Mouse (Mus musculus) c-Kit-positive CD71-negative TER-119-negative erythroid progenitor cells, embryonic 14.5 days (primary cell): Measurements from ENCODE around the gene Txnrd2.

Experiments used
- DNase-seq: peaks from one replicate; pipeline ENCODE4 v3.0.0-alpha.2; 2013; ENCODE audit warnings: low read depth

Txnrd2 gene

GRCm38 (mm10) chr16:18394056-18394455, 32.1 kb upstream of the Txnrd2 start:
- no peak for DNase-seq

- DNase-seq, result no peak
These were observed 31.2 kb upstream of the Txnrd2 start for GRCm38 (mm10) chr16:18394777-18395619.

DNA sequence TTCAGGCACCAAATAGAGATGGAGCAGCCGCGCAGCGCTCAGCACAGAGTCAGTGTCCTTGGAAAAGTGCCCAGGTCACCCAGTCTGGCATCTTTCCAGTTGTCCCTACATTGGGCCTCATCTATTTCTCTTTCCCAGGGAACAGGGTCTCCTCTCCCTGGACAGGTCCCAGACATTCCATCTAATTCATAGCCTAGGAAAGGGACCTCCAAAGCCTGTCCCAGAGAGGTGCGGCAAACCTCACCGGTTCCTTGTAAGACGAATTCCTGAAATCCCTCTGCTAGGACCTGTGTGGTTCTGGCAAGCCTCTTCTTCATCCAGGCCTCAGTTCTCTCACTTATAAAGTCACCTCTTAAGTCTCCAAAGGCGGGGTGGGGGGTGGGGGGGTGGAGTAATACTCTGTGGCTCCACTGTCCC, 30.6 kb upstream of the Txnrd2 start:
- DNase-seq, result no peak

DNA sequence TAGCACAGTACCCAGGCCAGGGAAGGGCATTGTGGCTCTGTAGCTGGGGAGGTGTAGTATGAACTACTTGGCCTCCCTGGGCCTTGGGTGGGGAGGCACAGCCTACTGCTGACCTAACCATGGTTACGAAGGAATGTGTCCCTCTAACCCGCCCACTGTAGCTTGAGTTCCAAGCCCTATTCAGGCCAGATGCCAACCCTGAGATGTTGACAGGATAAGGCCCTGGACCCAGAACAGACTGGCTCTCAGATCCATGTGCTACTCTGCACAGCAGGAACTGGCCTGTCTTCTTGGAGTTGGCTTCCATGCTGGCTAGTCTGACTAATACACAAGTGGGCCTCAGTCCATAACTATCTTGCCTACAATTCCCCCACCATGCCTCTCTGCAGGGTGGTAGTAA, 30.0 kb upstream of the Txnrd2 start:
- no peak for DNase-seq

GRCm38 (mm10) chr16:18396791-18397621, 29.2 kb upstream of the Txnrd2 start:
- no peak for DNase-seq

DNA sequence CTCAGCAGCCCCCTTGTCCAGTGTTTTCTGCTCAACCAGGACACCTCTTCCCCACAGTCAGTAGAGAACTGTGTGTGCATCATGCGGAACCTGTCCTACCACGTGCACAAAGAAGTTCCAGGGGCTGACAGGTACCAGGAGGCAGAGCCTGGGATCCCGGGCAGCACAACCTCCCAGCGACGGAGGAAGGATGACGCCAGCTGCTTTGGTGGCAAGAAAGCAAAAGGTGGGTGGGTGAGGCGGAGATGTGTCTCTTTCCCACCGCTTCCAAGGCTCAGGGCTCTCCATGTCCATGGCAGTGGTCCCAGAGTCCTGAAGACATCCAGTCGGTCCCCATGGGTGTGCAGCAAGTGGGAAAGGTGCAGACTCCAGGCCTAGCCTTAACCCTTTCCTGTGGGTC, 26.2 kb upstream of the Txnrd2 start:
- no peak for DNase-seq

GRCm38 (mm10) chr16:18400472-18401216, 25.5 kb upstream of the Txnrd2 start:
- DNase-seq, result no peak

GRCm38 (mm10) chr16:18403285-18403684, 22.9 kb upstream of the Txnrd2 start:
- DNase-seq, result no peak

DNA sequence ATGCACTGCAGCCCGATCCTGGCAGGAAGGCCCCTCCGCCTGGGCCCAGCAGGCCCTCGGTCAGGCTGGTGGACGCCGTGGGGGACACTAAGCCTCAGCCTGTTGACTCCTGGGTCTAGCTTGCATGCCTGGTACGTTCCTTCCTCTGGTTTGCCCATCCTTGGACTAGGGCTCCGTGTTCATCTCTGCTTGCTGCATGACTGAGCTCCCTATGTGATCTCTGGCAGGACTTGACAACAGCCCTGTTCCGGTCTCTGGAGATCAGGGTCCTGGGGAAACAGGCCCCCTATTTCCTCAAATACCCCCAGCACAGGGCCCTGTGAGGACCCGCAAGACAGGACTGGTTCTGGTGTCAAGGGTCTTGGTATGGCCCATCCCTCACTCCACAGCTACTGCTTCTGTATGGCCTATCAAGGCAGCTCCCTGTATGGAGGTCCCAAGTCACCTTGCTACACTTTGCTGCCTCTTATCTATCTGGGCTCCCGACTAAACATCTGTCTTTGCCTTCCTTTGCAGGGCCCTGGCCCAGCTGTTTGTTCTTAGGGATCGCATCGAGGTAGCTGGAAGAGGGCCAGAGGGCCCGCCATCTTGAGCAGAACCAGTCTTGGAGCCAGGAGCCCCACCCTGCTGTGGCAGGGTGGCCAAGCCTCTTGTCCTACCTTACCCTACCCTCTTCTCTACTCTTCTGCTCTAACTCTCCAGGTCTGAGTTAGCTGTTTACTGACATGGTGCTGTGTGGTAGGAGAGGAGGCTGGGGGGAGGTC, 20.9 kb upstream of the Txnrd2 start:
- DNase-seq, result no peak

GRCm38 (mm10) chr16:18405876-18406275, 20.3 kb upstream of the Txnrd2 start:
- DNase-seq, result no peak

GRCm38 (mm10) chr16:18406293-18406692, 19.9 kb upstream of the Txnrd2 start:
- no peak for DNase-seq

- no peak for DNase-seq
These were observed 18.3 kb upstream of the Txnrd2 start for GRCm38 (mm10) chr16:18407912-18408311.

DNA sequence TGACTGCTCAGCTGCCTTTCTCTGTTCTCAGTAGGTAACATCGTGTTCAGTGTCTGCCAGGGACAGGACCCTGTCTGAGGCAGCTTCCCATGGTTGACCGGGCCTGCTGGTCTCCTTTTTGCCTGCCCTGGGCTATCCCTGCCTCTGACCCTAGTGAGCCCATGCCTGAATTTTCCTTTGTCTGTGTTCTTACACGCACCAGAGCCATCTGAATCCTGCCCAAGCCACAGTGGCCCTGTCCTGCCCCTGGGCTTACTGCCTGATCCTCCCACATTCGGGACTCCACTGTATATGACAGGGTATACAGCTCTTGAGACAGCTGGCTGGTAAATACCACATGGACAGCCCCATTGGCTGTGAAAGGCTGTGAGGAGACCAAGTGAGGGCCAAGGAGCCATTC, 16.4 kb upstream of the Txnrd2 start:
- no peak for DNase-seq

GRCm38 (mm10) chr16:18410418-18410817, 15.8 kb upstream of the Txnrd2 start:
- DNase-seq, result no peak

DNA sequence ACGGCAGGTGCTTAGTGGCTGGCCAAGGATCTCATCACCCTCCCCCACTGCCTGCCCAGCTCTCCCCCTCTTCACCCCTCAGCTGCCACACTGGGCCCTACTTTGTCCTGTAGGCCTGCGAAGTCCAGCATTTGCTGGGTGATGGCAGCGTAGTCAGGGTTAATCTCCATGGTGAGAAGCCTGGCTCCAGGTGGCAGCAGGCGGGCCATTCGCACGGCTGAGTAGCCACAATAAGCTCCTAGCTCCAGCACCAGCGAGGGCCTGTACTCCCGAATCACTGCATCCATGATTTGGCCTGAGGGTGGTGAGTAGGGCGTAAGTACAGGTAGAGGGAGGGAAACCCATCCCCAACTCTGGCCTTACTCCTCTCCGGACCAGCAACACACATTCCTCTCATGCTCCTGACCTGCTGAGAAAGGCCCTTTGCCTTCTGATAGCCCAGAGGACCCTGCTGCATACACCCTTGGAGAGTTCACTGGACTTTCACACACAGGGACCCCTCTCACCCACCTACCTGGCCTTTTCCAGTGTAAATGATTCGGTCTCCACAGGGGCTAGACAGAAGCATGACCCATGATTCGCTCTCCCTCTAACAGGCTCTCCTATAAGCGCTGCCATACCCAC, 15.0 kb upstream of the Txnrd2 start:
- no peak for DNase-seq

DNA sequence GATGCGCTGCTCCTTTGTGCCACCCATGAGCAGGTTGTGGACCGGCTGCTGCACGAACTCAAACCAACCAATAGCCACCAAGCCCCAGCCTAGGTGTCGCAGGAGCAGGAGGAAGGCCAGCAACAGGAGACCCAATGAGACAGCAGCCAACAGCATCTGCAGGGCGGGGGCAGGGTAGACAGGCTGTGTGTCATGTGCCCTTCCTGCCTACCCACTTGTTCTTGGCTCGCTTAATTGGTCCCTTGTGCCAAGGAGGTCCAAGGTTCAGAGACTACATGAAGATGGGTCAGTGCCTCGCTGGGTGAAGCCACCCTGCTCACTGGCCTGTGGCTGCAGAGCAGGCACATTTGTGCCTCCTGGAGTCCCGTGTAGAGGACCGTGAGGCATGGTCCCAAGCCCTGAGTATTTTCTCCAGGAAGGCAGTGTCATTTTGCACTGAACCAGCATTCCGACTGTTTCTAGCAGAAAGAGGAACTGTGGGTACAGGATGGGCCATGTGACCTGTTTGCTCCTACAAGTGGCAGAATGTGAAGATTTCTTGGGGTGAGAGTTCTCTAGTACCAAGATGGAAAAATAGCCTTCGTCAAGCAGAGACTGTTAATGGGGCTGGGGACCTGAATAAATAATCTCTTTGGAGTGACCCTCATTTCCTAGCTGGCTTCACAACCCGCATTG, 14.2 kb upstream of the Txnrd2 start:
- no peak for DNase-seq

DNA sequence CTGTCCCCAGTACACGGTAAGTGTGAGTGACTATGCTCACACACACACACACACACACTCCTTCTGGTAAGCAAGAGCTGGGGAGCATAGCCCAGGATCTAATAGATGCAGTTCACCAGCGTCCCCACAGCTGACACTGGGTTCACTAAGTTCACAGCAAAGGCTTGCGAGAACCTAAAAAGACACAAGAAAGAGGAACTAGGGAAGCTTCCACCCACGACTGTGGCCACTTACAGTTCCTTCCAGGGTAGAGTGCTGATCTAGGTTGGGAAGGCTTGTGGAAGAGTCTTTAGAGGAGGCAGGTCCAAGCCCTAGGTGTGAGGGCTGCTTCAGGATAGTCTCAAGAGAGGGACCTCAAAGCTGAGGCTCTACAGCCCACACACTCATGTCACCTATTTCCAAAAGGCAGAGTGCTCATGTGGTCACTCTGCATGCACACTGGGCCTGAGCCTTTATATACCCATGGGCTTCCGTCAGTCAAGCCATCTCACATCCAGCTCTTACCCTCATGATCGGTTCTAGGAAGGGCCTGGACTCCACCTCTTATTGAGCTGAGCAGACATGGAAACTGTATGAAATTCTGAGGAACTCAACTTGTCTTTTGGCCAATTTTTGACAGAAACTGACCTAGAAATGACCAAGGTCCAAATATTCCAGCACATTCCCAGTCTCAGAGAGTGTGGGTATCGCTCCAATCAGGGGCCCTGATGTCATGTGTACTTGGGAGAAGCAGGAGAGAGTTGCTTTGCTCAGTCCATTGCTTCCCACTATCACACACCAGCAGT, 13.0 kb upstream of the Txnrd2 start:
- DNase-seq, result no peak

- DNase-seq, result no peak
These were observed 10.0 kb upstream of the Txnrd2 start for GRCm38 (mm10) chr16:18416094-18416761.

DNA sequence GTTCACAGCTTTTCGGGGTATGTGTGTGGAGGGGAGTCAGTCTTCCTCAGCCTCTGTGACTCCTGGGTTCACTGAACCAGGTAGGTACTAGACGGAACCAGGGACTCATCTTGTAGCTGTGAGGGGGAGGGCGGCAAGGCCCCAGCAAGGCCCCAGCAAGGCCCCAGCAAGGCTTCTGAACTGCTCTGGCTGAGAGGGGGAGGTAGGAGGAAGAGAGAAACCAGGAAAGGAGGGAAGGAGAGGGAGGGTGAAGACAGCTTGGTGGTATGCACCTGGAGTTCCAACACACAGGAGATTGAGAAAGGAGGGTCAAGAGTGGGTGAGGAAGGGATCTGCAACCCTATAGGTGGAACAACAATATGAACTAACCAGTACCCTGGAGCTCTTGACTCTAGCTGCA, 9.3 kb upstream of the Txnrd2 start:
- no peak for DNase-seq
